Mouse (Mus musculus) layer of hippocampus, postnatal 36 days (tissue): ENCODE measurements around the gene Eme1. TPM values are rescaled to one million over a fixed set of nuclear protein-coding genes. Genes with fewer than 3 reads are reported as not detected.
"Not testable (repeated sequence)": the region's sequence is repeated elsewhere in the genome, so short reads cannot be mapped to it uniquely, and the experiment has no call there.

ENCODE experiments used
- DNase-seq, 2 experiments: peaks; one replicate each; pipeline ENCODE4 v3.0.0; 2022
- total RNA-seq, 2 experiments: library from RNA; stranded (reverse); gene quantifications; 2 replicates each; pipeline ENCODE4 v1.2.3; 2021

Gene Eme1
- total RNA-seq, result not detected

GRCm38 (mm10) chr11:94653663-94654436, at the start of gene Eme1, which contains the start of gene Mrpl27:
Eme1 (minus strand) TSS chr11:94653964.
Mrpl27 (plus strand) TSS chr11:94653767.
- DNase-seq, result peak; percentile 84 to 87

- DNase-seq, result no peak
Measured at GRCm38 (mm10) chr11:94702216-94702610, 48.4 kb upstream of the Eme1 start.

- no peak for DNase-seq
Measured at GRCm38 (mm10) chr11:94701401-94702215, 47.8 kb upstream of the Eme1 start.

- no peak for DNase-seq
Measured at GRCm38 (mm10) chr11:94699399-94699798, 45.6 kb upstream of the Eme1 start.

DNA sequence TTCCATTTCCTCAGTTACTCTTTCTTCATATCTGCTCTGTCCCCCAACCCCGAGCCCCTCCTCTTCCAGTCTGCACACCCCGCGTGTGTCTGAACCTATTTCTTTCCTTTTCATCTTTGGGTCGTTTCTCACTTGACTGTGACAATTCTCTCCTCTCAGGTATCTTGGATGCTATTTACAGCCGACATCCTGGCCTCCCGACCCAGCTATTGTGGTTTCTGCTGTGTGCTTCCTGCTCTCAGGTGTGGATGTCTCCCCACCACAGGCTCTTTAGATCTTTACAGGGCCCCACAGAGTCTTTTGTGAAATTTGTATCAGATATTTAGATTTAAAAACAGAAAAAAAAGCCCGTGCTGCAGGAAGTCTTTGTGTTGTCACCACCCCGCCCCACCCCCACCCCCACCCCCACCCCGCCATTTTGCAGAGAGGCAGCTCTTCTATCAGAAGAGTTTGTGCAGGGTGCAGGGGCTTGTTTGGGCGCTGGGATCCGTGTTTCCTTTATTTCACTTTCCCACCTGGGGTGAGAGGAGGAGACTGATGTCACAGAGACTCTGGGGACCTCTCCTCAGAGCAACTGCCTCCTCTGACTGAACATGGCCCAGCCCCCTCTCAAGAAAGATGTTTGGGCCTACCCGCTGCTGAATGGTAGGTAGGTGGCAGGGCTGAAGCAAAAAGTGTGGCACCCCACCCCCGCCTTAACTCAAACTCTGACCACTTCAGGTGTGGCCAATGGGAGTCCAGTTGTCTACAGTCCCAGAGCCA, 44.1 kb upstream of the Eme1 start:
- DNase-seq, result no peak

GRCm38 (mm10) chr11:94697140-94697539, 43.4 kb upstream of the Eme1 start:
- no peak for DNase-seq

DNA sequence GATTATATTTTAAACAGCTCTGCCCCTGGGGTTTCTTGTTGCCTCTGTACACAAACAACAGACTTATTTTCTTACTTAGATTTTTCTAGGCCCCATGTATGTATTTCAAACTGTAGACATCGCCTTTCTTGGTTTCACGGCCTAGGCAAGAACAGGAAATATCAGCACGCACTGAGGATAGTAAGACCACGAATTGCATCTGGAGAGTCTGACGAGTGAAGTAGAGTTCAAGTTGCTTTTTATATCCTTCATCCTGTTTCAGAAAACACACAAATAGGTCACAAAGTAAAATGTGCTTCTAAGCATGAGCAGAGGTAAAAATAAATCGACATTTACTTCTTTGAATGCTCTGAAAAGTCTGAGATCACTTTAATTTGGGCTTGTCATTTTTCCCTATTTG, 41.7 kb upstream of the Eme1 start:
- DNase-seq, result no peak

DNA sequence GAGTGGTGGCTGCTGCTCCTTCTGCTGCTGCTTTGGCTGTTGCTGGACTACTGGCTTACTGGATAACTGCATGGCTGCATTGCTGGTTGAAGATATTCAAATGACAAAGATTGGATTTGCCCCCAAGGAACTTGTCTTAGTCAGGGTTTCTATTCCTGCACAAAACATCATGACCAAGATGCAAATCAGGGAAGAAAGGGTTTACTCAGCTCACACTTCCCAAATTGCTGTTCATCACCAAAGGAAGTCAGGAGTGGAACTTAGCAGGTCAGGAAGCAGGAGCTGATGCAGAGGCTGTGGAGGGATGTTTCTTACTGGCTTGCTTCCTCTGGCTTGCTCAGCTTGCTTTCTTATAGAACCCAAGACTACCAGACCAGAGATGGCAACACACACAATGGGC, 38.7 kb upstream of the Eme1 start:
- DNase-seq, result not testable (repeated sequence)

- DNase-seq, result no peak
Measured at GRCm38 (mm10) chr11:94687178-94687577, 33.4 kb upstream of the Eme1 start.

DNA sequence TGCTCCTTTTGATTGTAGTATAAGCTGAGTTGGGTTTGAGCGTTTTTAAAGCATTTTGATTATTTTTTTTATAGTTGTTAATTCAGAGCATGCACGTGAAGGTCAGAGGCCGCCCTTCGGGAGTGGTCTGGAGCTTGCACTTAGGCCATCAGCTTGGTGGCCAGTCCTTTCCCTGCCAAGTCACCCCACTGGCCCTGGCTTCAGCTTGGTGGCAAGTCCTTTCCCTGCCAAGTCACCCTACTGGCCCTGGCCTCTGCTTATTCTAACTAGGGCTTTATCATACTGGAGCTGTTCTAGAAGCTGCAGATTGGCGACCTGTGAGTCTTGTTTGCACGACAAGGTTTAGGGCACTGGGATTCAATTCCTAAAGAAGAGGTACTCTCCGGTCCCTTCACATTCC, 28.7 kb upstream of the Eme1 start:
- no peak for DNase-seq

DNA sequence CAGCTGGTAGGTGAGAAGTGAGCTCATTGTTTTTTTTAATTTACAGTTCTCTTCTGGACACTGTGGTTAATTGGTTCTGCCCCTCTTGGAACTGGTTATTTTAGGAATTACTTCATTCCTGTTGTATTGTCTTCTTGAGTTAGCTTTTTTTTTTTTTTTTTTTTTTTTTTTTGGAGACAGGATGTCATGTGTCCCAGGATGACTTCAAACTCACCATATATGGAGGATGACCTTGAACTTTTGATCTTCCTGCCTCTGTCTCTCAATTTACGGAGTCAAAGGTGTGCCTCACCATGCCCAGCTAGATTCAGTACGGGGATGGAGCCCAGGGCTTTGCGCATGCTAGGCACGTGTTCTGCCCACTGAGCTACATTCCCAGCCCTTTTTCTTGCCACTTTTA, 27.9 kb upstream of the Eme1 start:
- no peak for DNase-seq

GRCm38 (mm10) chr11:94680639-94681038, 26.9 kb upstream of the Eme1 start:
- no peak for DNase-seq

- no peak for DNase-seq
Measured at GRCm38 (mm10) chr11:94677607-94678145, 23.9 kb upstream of the Eme1 start.

- DNase-seq, result peak; percentile 90
Measured at GRCm38 (mm10) chr11:94676754-94677606, 23.2 kb upstream of the Eme1 start, which contains the start of gene Xylt2. Xylt2 (minus strand) TSS chr11:94677515.

DNA sequence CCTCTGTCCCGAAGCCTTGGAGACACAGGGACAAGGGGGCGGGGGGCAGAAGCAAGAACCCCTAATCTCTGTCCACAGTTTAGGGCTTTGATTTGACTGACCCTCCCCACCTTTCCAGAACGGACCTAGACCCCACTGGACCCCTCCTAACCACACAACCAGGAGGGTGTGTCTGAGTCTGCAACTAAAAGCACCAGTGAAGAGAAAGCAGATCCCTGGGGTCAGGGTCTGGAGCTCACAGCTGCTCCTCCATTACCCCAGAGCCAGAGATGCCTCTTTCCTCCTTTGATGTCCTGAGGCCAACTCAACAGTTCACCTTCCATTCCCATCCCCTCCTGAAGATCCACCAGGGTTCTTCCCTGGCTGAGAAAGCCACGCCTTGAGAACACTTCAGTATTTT, 22.5 kb upstream of the Eme1 start:
- DNase-seq, result no peak

GRCm38 (mm10) chr11:94675446-94675845, 21.7 kb upstream of the Eme1 start:
- no peak for DNase-seq

DNA sequence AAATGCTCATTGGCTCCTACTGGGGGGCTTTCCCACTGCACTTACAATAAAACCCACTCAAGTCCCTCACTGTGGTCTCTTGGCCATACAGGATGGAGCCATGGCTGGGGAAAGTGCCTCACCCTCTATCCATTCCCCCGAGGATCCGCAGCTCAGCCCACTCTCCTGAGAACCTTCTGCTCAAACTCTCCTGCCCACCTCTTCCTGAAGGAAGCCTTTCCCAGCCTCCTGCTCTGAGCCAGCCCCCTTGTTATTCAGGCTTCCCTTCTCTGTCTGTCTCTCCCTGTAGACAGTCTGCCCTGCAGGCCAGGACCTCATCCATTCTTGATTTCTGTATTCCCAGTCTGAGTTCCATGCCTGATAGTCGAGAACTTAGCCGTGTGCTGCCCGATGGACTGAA, 21.2 kb upstream of the Eme1 start:
- DNase-seq, result no peak

GRCm38 (mm10) chr11:94665281-94665680, 11.5 kb upstream of the Eme1 start:
- no peak for DNase-seq

DNA sequence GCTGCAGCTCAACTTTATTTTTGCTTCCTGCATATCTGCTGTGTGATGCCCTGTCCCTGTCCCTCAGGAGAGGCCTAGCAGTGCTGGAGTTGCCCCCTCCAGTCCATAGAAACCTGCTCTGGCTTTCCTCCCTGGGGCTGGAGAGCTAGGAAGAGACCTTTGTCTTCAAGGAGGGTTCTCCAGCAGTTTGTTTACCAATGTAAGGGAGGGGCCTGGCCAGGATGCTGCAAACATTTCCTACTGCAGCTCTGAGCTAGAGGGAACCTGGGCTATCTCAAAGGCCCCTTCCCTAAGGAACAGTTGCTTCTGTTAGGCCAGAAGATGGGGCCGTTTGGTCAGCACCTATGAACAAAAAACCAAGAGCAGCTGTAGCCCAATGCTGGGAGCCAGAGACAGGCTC, 7.6 kb upstream of the Eme1 start:
- no peak for DNase-seq

GRCm38 (mm10) chr11:94652973-94653372, 791 bp downstream of the Eme1 start:
- no peak for DNase-seq

DNA sequence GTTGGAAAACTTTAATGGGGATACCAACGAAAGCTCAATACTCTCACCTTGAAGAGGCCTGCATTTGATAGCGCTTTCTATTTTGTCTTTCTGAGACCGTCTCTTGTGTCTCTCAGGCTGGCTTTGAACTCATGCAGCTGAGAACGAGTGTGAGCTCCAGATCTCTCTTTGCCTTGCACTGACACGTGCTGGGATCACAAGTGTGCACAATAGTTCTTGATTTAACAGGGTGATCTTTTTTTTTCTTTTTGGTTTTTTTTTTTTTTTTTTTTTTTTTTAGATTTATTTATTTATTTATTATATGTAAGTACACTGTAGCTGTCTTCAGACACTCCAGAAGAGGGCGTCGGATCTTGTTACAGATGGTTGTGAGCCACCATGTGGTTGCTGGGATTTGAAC, 2.5 kb downstream of the Eme1 start:
- DNase-seq, result not testable (repeated sequence)

GRCm38 (mm10) chr11:94646457-94646856, 7.3 kb downstream of the Eme1 start:
- no peak for DNase-seq
